Mouse (Mus musculus): ENCODE data around the gene Fam169b.
A peak's percentile ranks its signal among the peaks of the same experiment; 100 is the strongest.

Fam169b gene

DNA sequence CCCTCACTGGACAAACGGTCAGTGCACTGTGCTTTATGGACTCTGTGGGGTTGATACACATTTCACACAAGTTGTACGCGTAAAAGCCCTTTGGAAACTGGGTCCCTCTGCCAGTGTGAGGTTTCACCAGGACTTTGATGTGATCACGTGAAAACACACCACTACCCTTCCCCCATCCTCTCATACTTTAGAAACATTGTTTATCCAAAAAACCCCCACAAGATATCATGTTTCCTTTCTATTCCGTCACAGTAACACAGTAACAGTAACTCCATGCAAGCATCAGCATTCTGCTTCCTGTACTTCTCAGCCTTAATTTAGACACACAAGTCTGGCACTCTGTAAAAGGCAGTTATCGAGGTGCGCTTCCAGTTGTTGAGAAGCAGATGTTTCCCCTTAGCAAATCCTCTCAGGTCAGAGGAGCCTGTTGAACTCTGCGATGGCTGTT is 12.2 kb downstream of the Fam169b start:
- DNase-seq (ENCODE audit: low spot score in 2 of 2) = peak in 1 of 2 experiments; percentile 26

DNA sequence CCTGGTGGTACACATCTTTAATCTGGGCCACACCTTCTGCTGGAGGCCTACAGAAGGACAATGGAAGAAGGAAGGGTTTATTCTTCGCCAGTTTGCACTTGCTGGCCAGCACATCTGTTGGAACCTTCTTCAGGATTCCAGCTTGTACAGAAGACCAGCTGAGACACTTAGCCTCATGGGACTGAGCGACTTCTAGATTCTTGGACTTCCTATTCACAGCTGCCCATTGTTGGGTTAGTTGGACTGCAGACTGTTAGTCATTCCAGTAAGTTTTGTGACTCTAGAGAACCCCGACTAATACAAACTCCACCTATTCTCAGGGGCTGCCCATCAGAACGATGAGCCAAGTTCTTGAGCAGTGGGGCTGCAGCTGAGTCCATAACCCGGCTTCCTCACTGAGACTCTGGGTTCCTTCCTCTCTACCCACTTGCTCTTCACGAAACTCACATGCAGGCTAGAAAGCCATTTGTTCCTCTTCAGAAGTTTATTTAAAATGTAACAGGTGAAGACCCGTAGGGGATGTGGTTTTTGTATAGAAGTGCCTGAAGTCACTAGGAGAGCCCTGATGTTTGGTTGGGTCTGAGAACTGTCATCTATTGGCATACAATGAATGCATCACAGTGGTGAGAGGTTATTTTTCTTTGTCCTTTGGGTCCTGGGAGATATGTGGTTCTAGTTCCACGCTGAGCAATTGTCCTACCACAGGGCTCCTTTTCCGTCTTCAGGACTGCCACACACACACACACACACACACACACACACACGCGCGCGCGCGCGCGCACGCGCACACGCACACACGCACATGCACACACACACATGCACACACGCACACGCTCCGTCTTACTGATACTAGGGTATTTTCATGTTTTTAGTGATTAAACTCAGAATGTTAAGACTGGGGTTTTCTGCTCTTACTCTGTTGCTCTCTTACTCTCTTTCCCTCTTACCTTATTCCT is 13.2 kb downstream of the Fam169b start:
- DNase-seq (ENCODE audit: low spot score in 2 of 2) = peak; percentile 64 to 75

DNA sequence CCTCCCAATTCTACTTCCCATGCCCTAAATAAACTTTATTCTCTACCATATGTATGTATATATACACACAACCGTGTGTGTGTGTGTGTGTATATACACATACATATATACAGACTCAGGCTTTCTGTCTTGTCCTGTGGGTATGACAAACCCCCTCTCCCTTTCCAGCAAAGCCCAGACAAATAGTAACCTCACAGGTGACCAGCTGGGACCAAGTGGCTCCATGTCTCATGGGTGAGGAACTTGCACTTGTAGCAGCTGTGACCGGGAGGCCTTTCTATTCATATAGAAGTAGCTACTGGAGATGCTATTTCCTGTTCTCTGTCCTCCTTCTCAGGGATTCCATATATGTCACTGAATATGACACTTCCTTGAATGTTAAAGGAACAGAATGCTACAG is 13.9 kb downstream of the Fam169b start:
- no peak for DNase-seq (ENCODE audit: low spot score in 2 of 2)

DNA sequence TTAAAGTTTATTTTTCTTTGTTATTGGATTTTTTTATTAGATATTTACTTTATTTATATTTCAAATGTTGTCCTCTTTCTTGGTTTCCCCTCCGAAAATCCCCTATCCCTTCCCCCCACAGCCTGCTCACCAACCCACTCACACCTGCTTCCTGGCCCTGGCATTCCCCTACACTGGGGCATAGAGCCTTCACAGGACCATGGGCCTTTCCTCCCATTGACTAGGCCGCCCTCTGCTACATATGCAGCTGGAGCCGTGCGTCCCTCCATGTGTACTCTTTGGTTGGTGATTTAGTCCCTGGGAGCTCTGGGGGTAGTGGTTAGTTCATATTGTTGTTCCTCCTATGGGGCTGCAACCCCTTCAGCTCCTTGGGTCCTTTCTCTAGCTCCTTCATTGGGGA is 14.4 kb downstream of the Fam169b start:
- peak; percentile 35 to 51 for DNase-seq (ENCODE audit: low spot score in 2 of 2)

DNA sequence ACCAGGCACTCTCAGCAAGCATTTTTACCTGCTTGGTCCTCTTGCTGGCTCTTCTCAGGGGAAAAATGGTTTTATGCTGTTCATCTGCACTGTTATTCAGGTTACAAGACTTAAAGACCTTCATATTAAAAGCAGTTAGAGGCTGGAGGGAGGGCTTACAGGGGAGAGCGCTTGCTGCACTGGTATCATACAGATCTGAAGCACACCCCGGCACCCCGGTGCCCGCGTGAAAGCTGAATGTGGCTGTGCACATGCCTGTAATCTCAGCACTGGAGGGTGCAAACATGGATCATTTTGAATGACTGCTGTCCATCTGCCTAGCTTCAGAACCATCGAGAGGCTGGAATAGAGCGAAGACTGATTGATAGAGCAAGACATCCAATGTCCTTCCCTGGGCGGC is 15.4 kb downstream of the Fam169b start:
- no peak for DNase-seq (ENCODE audit: low spot score in 2 of 2)

DNA sequence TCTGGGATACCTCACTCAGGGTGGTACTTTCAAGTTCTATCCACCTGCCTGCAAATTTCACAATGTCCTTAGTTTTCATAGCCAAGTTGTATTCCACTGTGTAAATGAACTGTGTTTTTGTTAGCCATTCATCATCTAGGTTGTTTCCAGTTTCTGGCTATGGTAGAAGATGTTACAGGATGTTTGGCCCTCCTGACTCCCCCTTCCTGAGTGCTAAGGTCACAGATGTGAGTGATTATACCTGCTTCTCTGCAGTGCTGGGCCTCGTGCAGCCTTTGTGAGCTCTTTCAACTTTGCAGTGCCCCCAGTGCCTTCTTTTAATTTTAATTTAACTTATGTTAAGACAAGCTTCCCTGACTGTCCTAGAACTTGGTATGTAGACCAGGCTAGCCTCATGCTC is 18.0 kb downstream of the Fam169b start:
- DNase-seq (ENCODE audit: low spot score in 2 of 2) = no peak

DNA sequence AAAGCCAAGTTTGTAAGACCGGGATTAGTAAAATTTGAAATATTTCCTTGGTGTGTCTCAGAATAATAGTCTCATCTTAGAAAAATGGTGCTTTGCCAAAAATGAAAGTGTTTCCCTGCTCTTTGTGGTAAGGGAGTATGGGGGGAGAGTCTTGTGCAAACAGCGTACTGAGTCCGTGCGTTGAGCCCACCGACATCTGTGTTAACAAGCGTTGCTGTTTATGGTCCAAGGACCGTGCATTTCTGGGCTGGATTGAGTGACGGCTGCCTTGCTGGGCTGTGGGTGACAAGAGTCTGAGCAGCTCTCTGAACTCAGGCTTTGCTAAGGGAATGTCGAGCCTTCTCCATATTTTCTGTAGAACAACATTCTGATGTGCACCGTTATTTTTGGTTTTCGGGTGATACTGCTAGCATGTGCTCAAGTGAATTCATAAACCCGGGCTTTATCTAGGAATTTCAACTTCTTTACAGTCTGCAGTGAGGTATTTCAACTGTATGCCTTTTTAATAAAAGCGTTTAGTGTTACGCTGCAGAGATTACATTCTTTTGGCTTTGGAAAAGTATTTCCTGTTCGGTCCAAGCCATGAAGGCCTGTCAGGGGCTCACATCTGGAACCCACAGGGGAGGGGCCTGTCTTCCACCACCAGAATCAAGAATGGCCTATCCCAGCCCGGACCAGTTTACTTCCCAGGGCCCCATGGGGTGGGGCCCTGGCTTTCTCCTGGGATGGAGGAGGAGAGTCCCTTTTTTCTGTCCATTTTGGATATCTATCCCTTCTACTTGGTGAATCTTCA is 20.6 kb downstream of the Fam169b start:
- no peak for DNase-seq (ENCODE audit: low spot score in 2 of 2)

DNA sequence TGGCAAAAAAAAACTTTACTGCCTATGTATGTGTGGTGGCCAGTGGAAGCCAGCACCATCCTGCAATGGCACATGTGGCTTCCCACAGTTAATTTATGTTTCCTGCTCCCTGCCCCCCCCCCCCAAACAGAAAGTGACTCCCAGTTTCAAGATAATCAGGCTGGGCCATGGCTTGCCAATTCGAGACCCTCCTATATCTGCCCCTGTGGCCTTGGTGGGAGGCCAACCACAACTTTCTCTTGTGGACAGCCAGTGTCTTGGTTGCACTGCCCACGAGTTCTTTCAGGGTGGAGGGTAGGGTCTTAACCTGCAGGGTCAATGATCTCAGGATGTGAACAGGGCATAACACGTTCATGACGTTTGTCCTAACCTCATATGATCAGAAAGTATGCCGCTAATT is 22.8 kb downstream of the Fam169b start:
- DNase-seq (ENCODE audit: low spot score in 2 of 2) = no peak

DNA sequence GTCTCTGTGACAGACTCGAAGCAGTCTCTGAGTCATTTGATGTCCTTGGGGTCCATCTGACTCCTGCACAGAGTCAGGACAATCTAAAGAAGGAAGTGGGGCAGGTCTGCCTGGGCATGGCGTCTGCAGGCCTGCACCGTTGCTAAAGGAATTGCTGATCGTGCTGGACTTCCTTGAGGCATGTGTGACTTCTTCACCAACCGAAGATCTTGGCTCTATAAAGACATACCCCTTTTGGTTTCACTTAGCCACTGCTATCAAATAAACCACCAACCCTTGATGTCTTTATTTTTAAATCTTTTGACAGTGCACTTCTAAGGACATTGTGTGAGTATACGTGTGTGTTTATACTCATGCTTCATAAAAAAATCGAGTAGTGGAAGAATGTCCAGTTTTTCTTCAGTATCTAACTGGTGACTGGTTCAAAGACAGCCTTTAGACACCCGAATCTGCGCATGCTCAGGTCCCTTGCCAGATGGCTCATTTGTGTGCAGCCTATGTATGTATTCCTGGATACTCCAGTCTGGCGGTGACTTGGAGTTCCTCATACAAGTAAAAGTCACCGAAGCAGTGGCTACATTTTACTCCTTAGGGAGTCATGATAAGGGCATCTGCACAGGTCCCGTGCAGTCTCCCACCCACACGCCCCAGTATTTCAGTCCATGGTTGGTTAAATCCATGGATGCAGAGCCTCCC is 24.9 kb downstream of the Fam169b start:
- DNase-seq (ENCODE audit: low spot score in 2 of 2) = no peak

DNA sequence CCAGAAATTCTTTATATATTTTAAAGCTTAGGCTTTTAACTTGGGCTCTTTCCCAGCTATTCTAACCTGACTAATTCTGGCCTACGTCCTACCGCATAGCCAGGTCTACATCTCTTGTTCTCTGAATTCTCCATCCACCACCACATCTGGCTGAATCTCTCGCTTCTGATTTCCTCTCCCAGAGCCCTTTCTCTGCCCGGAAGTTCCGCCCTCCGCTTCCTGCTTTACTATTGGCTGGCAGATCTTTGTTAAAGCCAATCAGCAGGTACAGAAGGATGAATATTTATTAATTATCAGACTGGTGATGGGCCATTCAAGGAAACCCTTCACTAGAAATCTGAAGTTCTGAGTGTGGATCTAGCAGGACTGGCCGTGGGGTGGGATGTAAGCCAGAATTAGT is 27.5 kb downstream of the Fam169b start:
- DNase-seq (ENCODE audit: low spot score in 2 of 2) = no peak

DNA sequence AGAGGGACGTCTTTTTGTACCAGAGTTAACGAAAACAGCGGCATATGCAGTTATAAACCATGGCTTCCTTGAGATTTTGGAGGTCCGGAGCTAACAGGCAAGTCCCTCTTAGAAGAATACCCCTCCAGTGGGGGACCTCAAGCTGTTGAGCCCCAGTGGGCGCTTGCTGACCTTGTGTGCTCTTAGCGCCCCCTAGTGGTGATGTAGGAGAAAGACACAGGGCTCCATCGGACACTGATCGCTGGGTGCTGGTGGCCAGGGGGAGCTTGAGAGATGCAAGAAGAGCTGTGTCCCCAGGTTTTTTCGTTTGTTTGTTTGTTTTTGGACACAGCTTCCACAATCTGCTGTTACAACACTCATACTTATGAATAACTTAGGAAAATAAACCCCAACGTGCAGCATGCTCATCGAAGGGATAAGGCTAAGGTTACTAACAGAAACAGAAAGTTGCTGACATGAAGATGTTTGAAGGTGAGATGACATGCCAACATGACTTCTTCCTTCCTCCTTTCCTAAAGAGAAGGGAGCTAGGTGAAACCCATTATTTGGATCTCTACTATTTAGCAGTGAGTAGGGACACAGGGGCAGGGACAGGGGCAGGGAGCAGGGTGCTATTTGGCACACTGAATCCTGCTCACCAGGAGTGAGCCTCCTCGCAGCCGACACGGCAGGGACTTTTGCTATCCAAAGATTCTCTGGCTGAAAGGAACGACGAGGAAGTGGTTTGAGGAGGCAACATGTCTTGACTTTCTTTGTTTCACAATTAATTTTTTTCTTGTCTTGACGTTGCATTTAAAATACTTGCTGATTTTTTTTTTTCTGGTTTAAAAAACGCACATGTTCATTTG is 29.2 kb downstream of the Fam169b start:
- DNase-seq (ENCODE audit: low spot score in 2 of 2) = peak; percentile 54 to 70

DNA sequence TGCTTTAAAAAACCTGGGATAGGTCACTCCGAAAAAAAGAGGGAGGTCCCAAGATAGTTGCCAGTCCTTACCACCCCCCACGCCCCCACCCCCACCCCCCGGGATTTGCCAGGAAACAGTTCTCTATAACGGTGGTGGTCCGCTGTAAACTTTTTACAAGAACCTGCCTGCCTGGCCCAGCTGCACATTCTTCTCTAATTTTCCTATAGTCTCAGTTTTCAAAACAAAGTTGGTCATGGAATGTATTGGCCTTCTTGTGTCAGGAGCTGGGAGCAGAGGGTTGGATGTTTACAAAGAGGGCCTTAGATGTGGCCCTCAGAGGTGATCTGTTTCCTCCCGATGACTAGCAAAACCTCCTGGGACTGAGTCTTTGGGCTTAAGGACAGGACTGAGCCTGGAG is 30.0 kb downstream of the Fam169b start:
- DNase-seq (ENCODE audit: low spot score in 2 of 2) = no peak

DNA sequence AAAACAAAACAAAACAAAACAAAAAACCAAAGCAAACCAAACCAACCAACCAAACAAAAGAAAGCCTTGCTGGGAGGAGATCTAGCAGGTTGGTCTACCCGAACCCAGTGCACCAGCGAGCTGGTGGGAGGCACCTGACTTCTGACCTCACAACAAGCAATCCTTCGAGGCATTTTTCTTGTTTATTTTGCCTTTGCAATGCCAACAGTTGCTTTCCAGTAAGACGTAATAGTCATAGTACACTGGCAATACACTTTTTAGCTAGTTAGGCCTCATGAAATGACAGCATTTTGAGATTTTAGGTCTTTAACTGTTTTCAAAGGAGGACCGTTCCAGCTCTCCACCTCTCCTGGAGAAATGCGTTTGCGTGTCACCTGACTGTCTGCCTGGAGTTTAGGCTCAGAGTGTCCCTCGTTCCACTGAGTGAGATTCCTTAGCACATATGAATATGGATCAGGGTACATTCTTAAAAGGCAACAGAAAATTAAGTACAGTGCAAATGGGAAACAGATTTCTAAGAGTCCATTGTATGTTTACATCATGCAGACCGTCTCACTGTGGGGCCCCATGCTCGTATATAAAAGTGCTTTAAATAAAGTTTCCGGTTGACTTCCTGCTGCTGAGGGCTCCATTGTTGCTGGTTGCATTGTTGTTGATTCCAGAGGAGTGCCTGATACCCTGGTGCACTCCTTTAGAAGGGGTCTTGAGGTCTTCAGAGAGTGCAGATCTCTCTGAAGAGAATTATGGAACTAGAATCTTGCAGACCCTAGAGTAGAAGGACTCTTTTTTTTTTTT is 32.3 kb downstream of the Fam169b start:
- no peak for DNase-seq (ENCODE audit: low spot score in 2 of 2)

DNA sequence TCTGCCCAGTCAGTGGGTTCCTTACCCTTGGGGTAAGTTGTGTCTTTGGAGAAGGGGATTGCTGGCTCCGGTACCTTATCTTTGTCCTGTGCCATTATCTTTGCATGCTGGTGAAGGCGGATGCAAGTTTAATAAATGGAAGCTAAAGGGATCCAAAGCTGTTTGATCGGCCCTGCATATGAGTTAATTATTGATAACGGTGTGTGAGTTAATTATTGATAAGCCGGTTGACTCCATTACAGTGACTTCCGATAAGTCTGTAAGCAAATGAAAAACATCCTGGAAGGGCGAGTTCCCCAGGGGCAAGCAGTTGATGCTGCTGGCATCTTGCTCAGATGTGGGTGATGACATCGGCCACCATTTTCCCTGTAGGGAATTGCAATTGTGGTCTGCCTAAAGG is 33.1 kb downstream of the Fam169b start:
- no peak for DNase-seq (ENCODE audit: low spot score in 2 of 2)

DNA sequence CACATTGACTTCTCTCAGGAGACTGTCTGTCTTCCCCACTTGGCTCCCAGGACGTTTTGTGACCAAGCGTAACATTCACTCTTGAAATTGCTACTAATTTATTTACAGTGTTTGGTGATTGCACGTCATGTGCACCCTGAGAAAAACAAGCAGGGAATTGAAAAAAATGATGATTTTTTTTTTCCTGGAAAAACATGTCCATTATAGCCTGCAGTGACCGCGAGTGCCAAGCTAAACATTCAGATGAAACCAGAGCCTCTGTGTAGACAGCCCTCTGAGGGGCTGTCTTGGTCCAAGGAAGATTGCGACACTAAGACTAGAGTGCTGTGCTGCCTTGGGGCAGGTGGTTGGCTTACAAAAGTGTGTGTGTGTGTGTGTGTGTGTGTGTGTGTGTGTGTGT is 37.8 kb downstream of the Fam169b start:
- no peak for DNase-seq (ENCODE audit: low spot score in 2 of 2)

DNA sequence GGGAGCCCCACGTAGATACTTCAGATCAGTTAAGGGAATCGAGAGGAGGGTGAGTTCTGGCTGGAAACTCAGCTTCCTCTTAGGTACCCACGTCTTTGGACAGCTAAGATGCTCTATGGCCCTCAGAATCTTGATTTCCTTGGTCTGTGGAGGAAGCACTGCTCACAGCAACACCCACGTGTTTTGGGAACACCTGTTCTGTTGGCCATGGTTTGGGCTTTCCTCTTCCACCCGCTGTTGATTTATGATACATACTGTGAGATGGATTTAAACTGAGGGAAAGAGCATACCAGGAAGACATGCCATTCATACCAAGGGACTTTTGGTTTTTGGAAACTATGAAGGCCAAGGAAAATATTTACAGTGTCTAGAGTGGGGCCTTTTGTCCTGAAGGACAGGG is 38.8 kb downstream of the Fam169b start:
- DNase-seq (ENCODE audit: low spot score in 2 of 2) = no peak

DNA sequence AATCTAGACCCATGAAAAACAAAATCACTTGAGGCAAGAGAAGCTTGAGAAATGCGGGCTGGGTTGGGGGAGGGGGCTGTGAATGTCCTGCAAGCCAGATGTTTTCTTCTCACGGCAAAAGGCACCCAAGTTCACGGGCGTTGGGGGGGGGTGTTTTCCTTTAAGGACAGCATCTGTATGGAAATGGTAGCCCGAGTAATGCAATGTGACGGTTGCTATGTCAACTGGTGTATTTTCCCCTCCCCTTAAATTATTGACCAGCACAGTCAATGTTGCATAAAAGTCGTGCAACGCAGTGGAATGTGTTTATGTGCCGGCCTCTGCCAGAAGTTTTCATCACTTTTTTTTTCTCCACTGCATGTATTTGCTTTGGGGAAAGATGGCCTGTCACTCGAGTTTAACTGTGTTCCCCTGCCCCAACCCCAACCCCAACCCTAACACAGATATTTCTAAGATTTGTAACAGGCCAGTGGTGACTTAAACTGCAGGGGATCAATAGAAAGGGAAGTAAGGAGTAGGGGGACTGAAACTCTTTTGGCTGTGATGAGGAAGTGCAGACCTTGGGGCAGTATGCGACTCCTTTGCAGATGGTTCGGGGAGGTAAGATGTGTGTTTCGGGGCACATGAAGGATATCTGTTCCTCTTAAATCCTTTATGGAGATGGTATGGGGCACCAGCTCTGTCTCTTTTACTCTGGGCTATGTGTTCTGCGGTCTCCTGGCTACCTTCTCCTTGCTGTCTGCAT is 39.6 kb downstream of the Fam169b start:
- DNase-seq (ENCODE audit: low spot score in 2 of 2) = no peak

DNA sequence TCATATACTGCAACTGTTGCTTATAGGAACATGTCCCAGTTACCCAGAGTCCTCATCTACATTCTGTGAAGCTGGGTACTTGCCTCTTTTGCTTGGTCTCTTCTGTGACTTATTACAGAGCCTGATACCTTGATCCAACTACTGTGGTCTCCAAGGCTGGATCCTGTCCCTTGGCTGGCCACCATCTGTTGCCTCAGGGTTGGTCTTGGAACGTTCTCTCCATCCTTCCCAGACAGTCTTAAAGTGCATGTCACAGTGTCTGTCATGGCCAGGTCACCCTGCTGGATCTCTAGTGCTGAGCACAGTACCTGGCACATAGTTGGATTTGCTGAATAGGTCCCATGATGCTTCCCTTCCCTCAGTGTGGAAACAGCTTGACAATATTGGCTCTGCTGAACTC is 40.6 kb downstream of the Fam169b start:
- DNase-seq (ENCODE audit: low spot score in 2 of 2) = no peak

DNA sequence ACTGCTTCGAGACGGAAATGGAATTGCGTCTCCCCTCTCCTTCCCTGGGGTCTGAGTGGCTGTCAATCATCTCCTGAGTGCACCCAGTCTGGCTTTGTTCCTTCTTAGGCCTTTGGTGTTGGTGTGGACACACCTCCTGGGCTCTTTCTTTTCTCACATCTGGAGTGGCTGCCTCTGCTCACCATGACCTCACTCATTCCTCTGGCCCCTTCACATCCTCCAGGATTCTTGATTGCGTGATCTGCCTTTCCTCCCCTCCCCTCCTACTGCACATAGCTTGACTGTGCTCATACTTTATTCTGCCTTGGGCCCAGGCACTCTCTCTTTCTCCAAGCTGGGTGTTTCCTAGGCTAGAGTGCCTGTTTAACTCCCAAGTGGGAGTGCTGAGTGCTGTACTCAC is 41.4 kb downstream of the Fam169b start:
- no peak for DNase-seq (ENCODE audit: low spot score in 2 of 2)

Data from spleen, postnatal 36 days (tissue).